Mouse (Mus musculus): Measurements from ENCODE around the gene Prss45.

The Prss45 gene

DNA sequence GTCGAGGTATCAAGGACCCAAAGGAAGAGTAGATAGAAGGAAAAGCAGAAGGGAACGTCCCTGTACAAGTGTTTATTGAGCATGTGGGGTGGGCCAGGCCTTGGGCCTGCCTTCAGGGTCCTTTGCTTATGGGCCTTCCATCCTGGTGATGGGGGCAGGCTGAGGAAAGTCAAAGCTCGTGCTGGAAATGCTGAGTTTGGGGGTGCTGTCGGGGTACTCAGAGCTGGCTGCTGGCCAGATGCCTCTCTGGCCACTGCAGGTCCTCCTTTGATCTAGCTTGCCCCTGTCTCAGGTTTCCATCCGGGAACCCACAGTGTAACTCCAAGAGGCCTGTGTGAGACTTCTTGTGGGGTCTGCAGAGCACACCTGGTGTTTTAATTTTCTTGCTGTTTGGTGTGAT, 24.1 kb downstream of the Prss45 start:
- no peak for DNase-seq

DNA sequence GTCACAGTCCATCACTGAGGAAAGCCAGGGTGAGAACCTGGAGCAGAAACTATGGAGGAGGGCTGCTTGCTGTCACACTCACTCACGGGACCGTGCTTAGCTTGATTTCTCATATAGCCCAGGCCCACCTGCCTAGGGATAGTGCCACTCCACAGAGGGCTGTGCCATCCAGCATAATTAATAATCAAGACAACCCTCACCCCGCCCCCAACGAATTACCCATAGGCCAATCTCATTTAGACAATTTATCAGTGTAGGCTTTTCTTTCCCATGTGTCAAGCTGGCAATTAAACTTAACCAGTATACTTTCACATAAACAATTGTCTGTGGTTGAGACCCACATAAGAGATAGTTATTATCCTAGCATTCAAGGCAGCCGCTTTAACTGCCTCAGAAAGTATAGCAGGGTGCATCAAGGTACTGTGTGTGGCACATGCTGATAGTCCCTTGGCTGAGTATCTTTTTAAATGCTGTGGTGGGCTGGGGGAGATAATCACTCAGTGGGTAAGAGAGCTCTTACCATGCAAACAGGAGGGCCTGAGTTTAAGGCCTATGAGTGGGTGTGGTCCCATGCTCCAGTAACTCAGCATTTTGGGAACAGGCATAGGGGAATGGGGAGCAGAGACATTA, 24.7 kb downstream of the Prss45 start:
- no peak for DNase-seq

DNA sequence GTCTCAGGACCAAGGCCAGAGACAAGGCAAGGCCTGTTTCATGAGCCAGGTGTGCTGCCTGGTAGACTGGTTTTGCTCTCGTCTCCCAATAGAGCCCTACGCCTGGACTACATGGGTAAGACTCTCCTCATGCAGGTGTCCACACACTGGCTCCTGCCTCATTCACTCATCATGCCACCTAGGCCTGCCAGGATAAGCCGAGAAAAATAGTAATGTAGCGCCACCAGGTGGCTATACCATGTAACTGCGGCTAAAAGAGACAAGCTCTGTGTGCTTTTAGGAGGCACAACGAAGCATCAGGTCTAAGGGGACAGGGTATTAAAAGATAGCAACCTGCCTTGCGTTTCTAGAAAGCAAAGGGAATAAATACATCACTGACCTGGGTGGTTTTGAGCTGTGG, 36.6 kb downstream of the Prss45 start:
- DNase-seq: peak; percentile 39

DNA sequence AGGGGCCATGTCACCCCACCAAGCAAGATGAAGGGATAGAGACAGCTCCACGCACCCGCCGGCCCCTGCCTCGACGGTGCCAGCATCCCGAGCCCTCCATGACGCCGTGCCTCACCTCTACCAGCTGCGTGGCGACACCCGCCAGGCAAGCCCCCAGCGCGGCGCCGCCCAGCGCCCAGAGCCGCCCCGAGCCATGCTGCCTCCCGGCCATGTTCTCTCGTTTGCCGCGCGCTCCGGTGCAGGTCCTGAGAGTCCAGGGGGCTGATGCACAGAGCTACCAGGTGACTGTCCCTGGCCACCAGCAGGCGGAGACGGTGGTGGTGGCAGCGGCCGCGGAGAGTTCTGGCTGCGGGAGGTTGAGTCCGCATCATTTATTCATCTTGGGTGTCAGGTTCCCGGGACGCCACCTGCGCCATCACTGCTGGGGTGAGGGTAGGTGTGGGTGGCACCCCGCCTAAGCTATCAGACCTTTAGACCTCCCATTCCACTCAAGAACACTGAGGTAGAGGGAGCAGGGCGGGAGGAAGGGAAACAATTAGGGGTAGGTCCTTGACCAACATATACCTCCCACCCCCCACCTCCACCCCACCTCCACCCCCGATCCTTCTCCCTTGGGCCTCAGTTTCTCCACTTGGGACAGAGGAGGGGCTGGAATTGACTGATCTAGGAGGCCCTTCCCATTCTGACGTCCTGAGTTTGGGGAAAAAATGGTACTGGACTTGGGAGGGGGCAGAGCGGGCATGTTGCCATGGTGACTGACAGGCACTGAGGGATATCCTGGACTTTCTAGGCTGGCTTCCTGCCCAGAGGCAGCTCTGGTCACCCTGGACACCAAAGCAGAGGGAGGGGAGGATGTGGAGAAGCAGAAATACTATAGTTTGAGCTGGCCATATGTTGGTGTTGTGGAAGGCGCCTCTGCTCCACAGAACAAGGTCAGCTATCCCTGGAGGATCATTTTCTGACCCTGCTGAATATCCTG, 39.6 kb downstream of the Prss45 start:
- DNase-seq: peak; percentile 84

DNA sequence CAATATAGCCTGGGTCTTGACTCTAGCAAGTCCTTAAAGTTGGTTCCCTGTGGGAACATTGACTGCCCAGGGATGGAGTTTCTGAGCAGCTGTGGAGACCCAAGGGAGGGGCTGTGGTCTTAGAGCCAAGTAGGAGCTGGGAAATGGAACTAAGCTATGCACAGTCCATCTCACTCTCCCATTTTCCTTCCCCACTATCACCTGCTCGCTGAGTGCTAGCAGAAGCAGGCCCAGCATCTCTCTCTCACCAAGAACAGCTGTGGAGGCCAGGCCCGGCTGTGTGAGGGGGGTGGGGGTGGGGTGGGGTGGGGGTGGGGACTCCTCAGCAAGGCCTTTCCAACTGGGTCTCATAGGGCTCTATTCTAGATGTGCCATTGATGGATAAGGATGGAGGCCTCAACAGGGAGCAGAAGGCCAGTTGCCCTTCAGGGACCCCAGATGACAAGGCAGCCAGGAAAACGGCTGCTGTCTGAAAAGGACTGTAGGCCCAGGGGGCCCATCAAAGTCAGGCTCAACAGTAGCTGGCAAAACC, 40.3 kb downstream of the Prss45 start:
- DNase-seq: no peak

DNA sequence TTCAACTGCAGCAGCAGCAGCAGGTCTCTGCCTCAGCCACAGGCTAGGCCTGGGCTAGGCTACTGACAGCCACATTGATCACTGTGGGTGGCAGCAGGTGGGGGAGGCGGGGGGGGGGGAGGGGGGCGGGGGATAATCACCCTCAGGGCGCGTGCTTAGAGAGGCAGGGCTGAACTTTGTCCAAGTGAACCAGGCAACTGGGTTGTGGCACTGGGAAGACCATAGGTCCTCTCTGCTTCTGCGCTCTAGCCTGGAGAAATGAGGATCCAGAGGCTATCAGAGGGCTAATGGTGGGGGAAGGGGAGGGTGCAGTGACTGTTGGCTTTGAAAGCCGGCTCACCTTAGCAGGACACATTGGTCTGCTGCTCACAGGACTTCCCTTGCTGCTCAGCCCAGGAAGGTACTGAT, 40.9 kb downstream of the Prss45 start:
- no peak for DNase-seq

DNA sequence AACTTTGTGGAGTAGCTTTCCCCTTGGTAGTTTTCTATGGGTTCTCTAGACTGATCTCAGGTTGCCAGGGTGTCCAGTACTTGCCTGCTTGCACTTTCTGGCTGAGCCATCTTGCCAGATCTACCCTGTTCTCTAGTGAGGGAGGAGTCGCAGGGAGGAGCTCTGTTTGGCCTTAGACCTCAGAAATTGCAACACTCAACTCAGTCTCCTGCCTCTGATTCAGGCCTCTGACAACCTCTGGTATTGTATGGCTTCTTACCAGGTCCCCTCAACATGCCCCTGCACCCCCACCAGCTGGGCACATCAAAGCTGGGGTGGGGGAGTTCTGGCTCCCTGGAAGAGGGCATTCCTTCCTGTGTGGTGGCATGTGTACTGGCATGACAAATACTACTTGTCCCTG, 43.0 kb downstream of the Prss45 start:
- no peak for DNase-seq

DNA sequence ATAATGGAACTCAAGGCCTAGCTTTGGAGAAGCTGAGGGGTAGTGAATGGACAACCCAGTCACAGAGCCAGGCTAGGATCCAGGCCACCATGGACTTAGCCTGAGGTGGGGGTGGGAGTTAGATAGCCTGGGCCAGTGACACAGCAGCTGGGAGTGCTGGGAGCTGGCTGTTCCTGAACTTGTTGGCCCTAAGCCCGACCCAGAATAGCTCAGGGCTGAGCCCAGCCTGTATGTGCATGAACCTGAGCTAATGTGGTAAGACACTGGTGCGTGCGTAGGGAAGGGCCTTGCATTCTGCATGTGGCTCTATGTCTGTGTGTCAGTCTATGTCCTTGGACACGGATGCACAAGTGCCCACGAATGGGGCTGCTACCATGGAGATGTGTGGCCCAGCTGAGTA, 43.5 kb downstream of the Prss45 start:
- DNase-seq: no peak

DNA sequence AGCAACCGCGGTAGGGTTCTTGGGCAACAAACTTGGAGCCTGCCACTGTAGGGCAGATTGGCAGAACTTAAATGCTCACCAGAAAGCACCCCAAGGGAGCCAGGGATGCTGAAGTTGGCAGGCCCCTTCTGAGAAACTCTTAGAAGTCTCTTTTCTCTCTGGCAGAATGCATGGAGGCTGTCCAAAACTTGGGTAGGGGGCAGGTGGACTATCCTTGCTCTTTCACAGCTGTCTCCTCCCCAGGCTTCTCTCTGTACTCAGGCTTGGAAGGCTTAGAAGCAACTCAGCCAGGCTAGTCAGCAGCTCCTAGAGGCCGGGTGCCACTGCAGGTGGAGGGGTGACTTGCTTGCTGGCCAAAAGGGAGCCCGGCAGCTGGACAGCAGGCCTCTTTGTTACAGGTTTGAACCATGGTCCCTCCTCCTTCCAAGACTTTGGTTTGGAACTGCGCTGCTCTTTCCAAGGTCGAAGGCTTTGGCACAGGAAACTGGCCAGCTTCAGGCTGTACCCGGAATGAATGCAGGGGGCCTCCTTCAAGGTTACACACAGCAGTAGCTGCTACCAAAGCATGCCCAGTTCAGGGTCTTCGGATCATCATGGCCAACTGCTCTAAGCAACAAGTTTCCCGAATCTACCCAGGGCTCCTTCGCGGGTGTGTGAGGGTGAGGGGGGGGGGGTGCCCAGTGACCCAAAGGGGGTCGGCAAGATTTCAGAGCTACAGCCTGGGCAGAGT, 45.0 kb downstream of the Prss45 start, which contains the start of gene Als2cl:
Als2cl (plus strand) TSS at position 680 of the 730 bp plus-strand sequence.
- no peak for DNase-seq

DNA sequence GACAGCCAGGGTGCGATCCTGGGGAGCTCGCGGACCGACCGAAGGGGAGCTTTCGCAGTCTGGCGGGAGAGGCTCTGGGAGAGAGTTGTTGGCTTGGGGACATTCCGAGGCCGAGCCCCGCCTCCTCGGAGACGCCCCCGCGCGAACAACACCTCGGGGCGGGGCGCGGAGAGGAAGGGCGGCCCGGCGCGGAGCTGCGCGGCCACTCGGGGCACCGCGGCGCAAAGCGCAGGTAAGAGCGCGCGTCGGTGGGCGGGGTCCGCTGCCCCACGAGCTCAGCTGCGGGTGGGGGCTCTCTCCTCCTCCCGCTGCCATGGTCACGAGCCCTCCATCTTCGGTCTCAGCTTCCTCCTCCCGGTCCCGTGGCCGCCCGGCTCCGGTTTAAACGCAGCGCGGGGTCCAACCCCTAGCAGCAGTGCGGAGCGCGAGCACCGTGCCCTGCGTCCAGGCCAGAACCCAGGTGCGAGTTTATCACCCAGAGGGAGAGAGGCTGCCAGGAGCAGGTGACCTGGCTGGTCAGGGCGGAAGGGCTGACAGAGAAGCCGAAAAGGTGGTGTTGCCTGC, 45.7 kb downstream of the Prss45 start, which contains the start of gene Tmie:
Tmie (minus strand) TSS at position 116 of the 564 bp plus-strand sequence.
- DNase-seq: peak; percentile 35

DNA sequence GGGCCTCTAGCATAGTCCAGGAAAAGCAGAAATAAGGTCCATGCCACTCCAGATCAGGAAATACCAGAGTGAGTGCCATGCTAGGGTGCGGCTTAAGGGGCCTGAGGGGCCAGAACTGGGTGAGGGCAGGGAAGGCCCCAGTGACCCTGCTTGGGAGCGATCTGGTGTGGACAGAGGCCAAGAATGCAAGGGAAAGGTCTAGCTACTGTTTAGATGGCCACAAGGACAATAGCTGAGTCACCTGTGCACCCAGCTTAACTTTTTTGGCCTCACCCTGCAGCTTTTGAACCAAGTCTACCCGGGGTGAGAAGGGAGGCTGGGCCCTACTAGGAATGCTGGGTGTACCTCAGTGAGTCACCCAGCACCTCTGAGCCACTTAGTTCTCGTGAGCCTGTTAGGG, 46.4 kb downstream of the Prss45 start:
- DNase-seq: no peak

DNA sequence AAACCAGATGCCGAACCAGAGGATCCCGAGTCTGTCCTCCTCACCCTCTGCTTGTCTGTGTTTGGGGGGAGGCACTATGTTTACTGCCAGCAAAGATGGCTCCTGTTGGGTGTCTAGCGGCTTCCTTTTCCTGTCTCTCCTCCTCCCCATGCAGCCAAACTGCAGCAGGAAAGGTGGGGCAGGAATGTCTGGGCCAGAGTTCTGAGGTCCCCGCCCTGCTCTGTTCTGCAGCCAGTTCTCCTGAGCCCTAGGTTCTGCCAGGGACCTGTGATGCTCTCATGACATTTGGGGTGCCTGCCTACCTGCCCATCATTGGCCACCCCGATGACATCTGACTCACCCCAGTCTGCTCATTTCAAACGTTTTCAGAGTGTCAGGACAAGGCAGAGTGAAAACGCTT, 47.6 kb downstream of the Prss45 start:
- no peak for DNase-seq

DNA sequence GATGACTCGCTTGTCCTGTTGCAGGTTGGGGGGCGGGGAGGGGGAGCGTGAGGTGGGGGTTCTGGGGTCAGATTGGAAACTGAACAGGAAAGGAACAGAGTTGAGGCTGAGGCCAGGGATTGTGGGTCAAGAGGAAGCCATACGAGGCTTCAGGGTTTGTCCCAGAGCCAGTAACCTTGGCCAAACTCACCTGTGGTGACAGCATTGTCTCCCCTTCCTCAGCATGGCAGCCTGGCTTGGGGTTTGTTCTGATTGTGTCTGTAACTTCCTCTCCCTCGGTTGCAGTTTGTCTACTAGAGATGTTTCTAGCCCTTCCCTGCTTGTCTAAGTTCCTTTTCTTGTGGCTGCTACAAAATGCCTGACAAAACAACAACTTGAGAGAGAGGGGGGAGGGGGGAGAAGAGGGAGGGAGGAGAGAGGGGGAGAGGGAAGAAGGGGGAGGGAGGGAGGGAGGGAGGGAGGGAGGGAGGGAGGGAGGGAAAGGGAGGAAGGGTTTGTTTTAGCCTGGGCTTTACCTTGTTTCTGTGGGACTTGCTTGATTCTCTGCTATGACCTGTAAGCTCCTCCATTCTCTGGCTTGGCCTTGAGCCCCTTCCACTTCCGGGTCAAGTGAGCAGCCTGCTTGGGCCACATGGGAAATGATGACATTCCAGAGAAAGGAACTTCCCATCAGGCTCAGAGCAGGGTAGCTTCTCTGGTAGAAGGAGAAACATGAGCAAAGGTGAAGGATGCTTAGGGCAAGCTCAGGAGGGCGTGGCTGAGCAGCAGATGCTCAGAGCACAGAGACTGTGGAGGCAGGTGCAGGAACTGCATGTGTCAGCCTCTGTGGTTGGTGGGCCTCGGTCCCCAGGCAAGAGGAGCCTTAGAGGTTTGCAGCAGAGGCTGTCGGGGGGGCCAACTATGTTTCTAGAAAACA, 53.3 kb downstream of the Prss45 start:
- no peak for DNase-seq

DNA sequence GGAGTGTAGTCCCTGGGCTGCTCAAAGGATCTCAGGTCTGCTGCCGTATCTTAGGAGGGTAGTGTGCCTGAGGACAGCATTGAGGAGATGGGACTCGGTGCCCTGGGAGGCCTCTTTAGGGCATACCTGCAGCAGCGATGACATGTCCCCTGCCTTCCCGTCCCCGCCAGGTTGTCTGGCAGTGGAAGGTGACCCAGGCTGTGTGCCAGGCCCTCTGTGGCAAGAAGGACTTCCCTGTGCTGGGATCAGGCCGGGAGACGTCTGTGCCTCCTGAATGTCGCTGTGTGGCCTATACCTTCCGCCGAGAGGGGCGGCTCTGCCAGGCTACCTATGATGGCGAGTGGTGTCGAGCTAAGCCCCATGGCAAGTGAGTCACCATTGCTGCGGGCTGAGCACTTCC, 54.5 kb downstream of the Prss45 start:
- DNase-seq: no peak

DNA sequence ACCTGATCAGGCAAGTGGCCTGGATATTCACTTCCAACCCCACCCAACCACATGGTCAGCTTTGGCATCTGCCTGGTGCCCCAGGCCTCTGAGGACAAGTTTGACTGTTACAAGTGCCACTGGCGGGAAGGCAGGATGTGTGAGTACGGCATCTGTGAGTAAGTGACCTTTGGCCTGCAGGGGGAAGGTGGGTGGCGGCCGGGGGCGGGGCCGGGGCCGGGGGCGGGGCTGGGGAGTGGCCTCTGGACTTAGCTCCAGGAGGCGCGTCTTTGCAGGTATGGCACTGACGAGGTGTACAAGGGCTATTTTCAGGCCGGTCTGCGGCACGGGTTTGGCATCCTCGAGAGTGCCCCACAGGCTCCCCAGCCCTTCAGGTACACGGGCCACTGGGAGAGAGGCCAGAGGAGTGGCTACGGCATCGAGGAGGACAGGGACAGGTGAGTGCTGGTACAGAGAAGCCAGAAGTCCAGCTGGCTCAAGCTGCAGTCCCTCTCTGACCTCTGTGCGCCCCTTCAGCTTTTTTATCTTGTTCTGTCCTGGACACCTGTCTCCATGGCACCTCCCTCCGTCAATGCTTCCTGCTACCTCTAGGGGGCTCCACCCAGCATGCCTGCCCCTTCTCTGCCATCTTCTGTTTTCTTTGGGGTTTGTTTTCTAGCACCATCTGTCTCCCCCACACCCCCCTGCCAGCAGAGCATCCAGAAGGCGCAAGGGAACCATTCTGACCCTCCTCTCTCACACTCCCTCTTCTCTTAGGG, 55.8 kb downstream of the Prss45 start:
- no peak for DNase-seq
